8 mouse cellular contexts compared by ENCODE assay signal in the genomic region with DNA sequence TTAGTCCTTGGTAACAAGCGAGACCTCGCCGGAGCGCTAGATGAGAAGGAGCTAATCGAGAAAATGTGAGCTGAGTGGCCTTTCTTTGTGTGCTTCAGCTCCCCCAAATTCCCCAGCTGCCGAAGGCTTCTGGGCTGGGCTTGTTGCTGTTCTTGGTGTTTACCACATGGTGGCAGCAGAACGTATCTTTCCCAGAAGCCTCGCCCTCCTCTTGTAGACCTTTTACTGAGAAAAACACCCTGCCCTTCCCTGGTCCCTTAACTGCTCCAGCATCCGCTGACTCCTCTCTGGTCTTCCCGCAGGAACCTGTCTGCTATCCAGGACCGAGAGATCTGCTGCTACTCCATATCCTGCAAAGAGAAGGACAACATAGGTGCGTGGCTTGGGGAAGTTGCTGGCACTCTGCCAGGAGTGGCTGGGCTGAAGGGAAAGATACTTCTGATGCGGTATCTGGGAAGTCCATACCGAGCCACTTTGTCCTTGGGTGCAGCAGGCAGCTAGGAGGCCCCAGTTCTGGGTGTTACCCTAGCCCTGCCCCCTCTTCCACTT. TPM values are rescaled to one million over a fixed set of nuclear protein-coding genes. Genes with fewer than 3 reads are reported as not detected.
DNase-seq lines count a peak whose midpoint lies in the region; ATAC-seq and TF ChIP-seq lines count a peak whose summit lies in the region.

No protein-coding gene starts in this region.

- H3K4me2 ChIP-seq in forebrain, postnatal 0 days (ENCODE audit: low read depth), result peak overlapping the region; percentile 32

- peak overlapping the region; percentile 57 for H3K9ac ChIP-seq in forebrain, postnatal 0 days

- H3K27me3 ChIP-seq in cerebellum, adult 2 months (ENCODE audit: control insufficient read depth, insufficient read depth, low read length), result no peaks in the 10 kb centered on the region
- no peaks in the 10 kb centered on the region for H3K27me3 ChIP-seq in forebrain, postnatal 0 days (ENCODE audit: insufficient read depth, low read length)

- WGBS in cerebellum, adult 2 months, result under 1% methylated on average over 14 of the region's 14 CpGs
- under 1% methylated on average over 14 of the region's 14 CpGs for WGBS in forebrain, postnatal 0 days

- H3K27ac ChIP-seq in cerebellum, adult 2 months (ENCODE audit: insufficient read depth, low read length), result peak overlapping the region; percentile 8; the same call in 1 of the 2 replicates
- H3K27ac ChIP-seq in forebrain, postnatal 0 days (ENCODE audit: low read depth, low read length), result peak overlapping the region; percentile 95
- H3K27ac ChIP-seq in layer of hippocampus, adult 2 months, result peak overlapping the region; percentile 93

- peak; percentile 90 for DNase-seq in MN1 (ENCODE audit: low spot score)
- DNase-seq in cerebellum, adult 2 months, result peak; percentile 83 to 88
- peak; percentile 95 for DNase-seq in forebrain, postnatal 0 days
- DNase-seq in heart, postnatal 4 days, result peak; percentile 79
- DNase-seq in layer of hippocampus, adult 2 months (ENCODE audit: low spot score in 2 of 2), result peak; percentile 77 to 89
- peak; percentile 76 to 78 for DNase-seq in lung, adult 18-20 months
- peak; percentile 74 for DNase-seq in testis, postnatal 14 days (ENCODE audit: low spot score)

- peak; percentile 71 for ATAC-seq in forebrain, postnatal 0 days
- peak; percentile 78 for ATAC-seq in neutrophil, adult 5-6 weeks (ENCODE audit: extremely low read depth, insufficient number of reproducible peaks, low FRiP score, poor library complexity, severe bottlenecking)

- H3K9me3 ChIP-seq in forebrain, postnatal 0 days (ENCODE audit: low read length), result no peaks in the 10 kb centered on the region

- peak overlapping the region; percentile 44 for H3K4me3 ChIP-seq in cerebellum, adult 2 months (replicated peaks; ENCODE audit: insufficient read depth, low read depth, low read length)
- H3K4me3 ChIP-seq in forebrain, postnatal 0 days (ENCODE audit: low read depth, low read length), result peak overlapping the region; percentile 12; the same call in 1 of the 2 replicates
- peak overlapping the region; percentile 55 for H3K4me3 ChIP-seq in layer of hippocampus, adult 2 months

- H3K4me1 ChIP-seq in cerebellum, adult 2 months (ENCODE audit: control insufficient read depth, insufficient read depth, low read length), result peaks cover 12% of the 10 kb centered on the region; the same call in 1 of the 2 replicates
- H3K4me1 ChIP-seq in forebrain, postnatal 0 days (ENCODE audit: insufficient read depth), result peaks cover 12% of the 10 kb centered on the region

- TF ChIP-seq POLR2A in cerebellum, adult 2 months (IDR thresholded peaks at IDR 0.05; ENCODE audit: borderline replicate concordance, insufficient read depth, low read length), result no peak

- H3K36me3 ChIP-seq in forebrain, postnatal 0 days (ENCODE audit: insufficient read depth), result peaks cover 44% of the 10 kb centered on the region

- peak; percentile 81 for TF ChIP-seq CTCF in cerebellum, adult 2 months (IDR thresholded peaks at IDR 0.05; ENCODE audit: borderline replicate concordance, insufficient read depth, low read depth, low read length)
- TF ChIP-seq CTCF in forebrain, postnatal 0 days (IDR thresholded peaks at IDR 0.05; ENCODE audit: low read depth), result peak; percentile 87
- peak; percentile 97 for TF ChIP-seq CTCF in layer of hippocampus, adult 2 months (conservative IDR thresholded peaks at IDR 0.05)

RNA-seq across cellular contexts. Expression of gene Arl8a, which starts 7.9 kb away (rescaled TPM):
- polyA plus RNA-seq in cerebellum, adult 2 months (2012; rRNA removed), result 285 and 297 TPM in 2 replicates
- 315 and 344 TPM in 2 replicates for total RNA-seq in forebrain, postnatal 0 days (2014; rRNA removed)
- 428 and 457 TPM in 2 replicates for polyA plus RNA-seq in forebrain, postnatal 0 days (2015; fragmentation: Nextera tagmentation; extraction: Ambion mirVana)
- total RNA-seq in heart, postnatal 4 days (2021), result 10 to 100 TPM; 33.5 to 36.8 TPM
- 100 to 1,000 TPM; 247 to 258 TPM for total RNA-seq in layer of hippocampus, adult 2 months (2021)
- 94.3 and 106 TPM in 2 replicates for total RNA-seq in neutrophil, adult 5-6 weeks (2017)

RNA-seq across cellular contexts. Expression of gene Gpr37l1, which starts 13.0 kb away (rescaled TPM):
- polyA plus RNA-seq in cerebellum, adult 2 months (2012; rRNA removed), result 555 and 600 TPM in 2 replicates
- 5.9 and 11.2 TPM in 2 replicates for total RNA-seq in forebrain, postnatal 0 days (2014; rRNA removed)
- polyA plus RNA-seq in forebrain, postnatal 0 days (2015; fragmentation: Nextera tagmentation; extraction: Ambion mirVana), result 5.3 and 7.6 TPM in 2 replicates
- under 1 TPM in 1 of 2 experiments, not detected in 1; 0.18 TPM for total RNA-seq in heart, postnatal 4 days (2021)
- total RNA-seq in layer of hippocampus, adult 2 months (2021), result 100 to 1,000 TPM; 193 to 194 TPM
- total RNA-seq in neutrophil, adult 5-6 weeks (2017), result 0.12 TPM in 1 of 2 replicates, not detected in the other

RNA-seq across cellular contexts. Expression of gene Ptpn7, which starts 22.0 kb away (rescaled TPM):
- polyA plus RNA-seq in cerebellum, adult 2 months (2012; rRNA removed), result 0.25 and 0.29 TPM in 2 replicates
- total RNA-seq in forebrain, postnatal 0 days (2014; rRNA removed), result 0.10 and 0.31 TPM in 2 replicates
- polyA plus RNA-seq in forebrain, postnatal 0 days (2015; fragmentation: Nextera tagmentation; extraction: Ambion mirVana), result 0.12 and 0.15 TPM in 2 replicates
- under 1 TPM; 0.47 to 0.52 TPM for total RNA-seq in heart, postnatal 4 days (2021)
- not detected for total RNA-seq in layer of hippocampus, adult 2 months (2021)
- total RNA-seq in neutrophil, adult 5-6 weeks (2017), result 20.7 and 23.2 TPM in 2 replicates

RNA-seq across cellular contexts. Expression of gene Lgr6, which starts 49.4 kb away (rescaled TPM):
- 2.9 and 3.0 TPM in 2 replicates for polyA plus RNA-seq in cerebellum, adult 2 months (2012; rRNA removed)
- total RNA-seq in forebrain, postnatal 0 days (2014; rRNA removed), result 1.8 and 2.8 TPM in 2 replicates
- polyA plus RNA-seq in forebrain, postnatal 0 days (2015; fragmentation: Nextera tagmentation; extraction: Ambion mirVana), result 1.1 and 1.6 TPM in 2 replicates
- total RNA-seq in heart, postnatal 4 days (2021), result 1 to 10 TPM; 8.6 to 9.4 TPM
- total RNA-seq in layer of hippocampus, adult 2 months (2021), result 1 to 10 TPM; 2.4 TPM
- not detected in 2 replicates for total RNA-seq in neutrophil, adult 5-6 weeks (2017)

Comparison
In these comparisons a context has a peak if more than half of its experiments do, and no peak if none do; other contexts are left out.
1. Peak in every context shown above with its lines: DNase-seq, ATAC-seq, H3K4me3 ChIP-seq and H3K27ac ChIP-seq.
2. H3K27ac ChIP-seq: peak in every context shown above with its lines; median percentile 95 in forebrain, postnatal 0 days; 93 in layer of hippocampus, adult 2 months; 8 in cerebellum, adult 2 months.
3. RNA of gene Gpr37l1, which starts 13.0 kb away (total RNA-seq): 193 to 194 TPM in layer of hippocampus, adult 2 months; 5.9 to 11.2 TPM in forebrain, postnatal 0 days, 0.18 TPM in heart, postnatal 4 days and 0.12 TPM in neutrophil, adult 5-6 weeks; every median in the first group is over 10 times any median in the second.
4. RNA of gene Ptpn7, which starts 22.0 kb away (total RNA-seq): 20.7 to 23.2 TPM in neutrophil, adult 5-6 weeks; 0.47 to 0.52 TPM in heart, postnatal 4 days, 0.10 to 0.31 TPM in forebrain, postnatal 0 days and not detected in layer of hippocampus, adult 2 months; every median in the first group is over 10 times any median in the second.